Mouse (Mus musculus) liver, postnatal 0 days (tissue): ENCODE results near the gene Spag16. TPM values are rescaled to one million over a fixed set of nuclear protein-coding genes. Genes with fewer than 3 reads are reported as not detected.

Experiments
- ATAC-seq: fragments of 200-750 bp; cut with Nextera tagmentation; 2 replicates; pipeline ENCODE4 v1.8.0; 2017; ENCODE audit warnings: mild to moderate bottlenecking, moderate library complexity
- DNase-seq: peaks from one replicate; pipeline ENCODE4 v3.0.0-alpha.2; 2016
- H3K27ac ChIP-seq: fragments of 300-500 bp; sonication (generic); 2 replicates; pipeline ENCODE4 v1.5.1; 2014; ENCODE audit warnings: antibody characterized with exemption, moderate library complexity, mild to moderate bottlenecking, low read depth
- H3K27me3 ChIP-seq: fragments of 300-500 bp; sonication (generic); 2 replicates; pipeline ENCODE4 v1.6.1; 2014; ENCODE audit warnings: low read length, control low read depth, mixed read lengths; ENCODE audit not compliant: insufficient read depth
- H3K36me3 ChIP-seq: fragments of 300-500 bp; sonication (generic); replicated peaks from 2 replicates; pipeline ENCODE4 v1.6.1; 2014; ENCODE audit warnings: mild to moderate bottlenecking, control low read depth, low read length, moderate library complexity, mixed read lengths; ENCODE audit not compliant: insufficient read depth
- H3K4me1 ChIP-seq: fragments of 300-500 bp; sonication (generic); 2 replicates; pipeline ENCODE4 v1.6.1; 2014; ENCODE audit warnings: antibody characterized with exemption, mild to moderate bottlenecking, control low read depth; ENCODE audit not compliant: insufficient read depth
- H3K4me2 ChIP-seq: fragments of 300-500 bp; sonication (generic); 2 replicates; pipeline ENCODE4 v1.6.1; 2014; ENCODE audit warnings: low read depth, mild to moderate bottlenecking, low read length, moderate library complexity, mixed read lengths
- H3K4me3 ChIP-seq: fragments of 300-500 bp; sonication (generic); 2 replicates; pipeline ENCODE4 v1.5.1; 2014; ENCODE audit warnings: low read depth, low read length
- H3K9ac ChIP-seq: fragments of 300-500 bp; sonication (generic); replicated peaks from 2 replicates; pipeline ENCODE4 v1.6.1; 2014; ENCODE audit warnings: mild to moderate bottlenecking, moderate library complexity
- H3K9me3 ChIP-seq: fragments of 300-500 bp; sonication (generic); 2 replicates; pipeline ENCODE4 v1.6.1; 2016; ENCODE audit warnings: mild to moderate bottlenecking, control low read depth, low read length, mixed read lengths
- CTCF ChIP-seq: sonication (generic); IDR thresholded peaks from 2 replicates; pipeline ENCODE4 v1.5.1; 2016; ENCODE audit warnings: antibody characterized with exemption, low read depth
- EP300 ChIP-seq: IDR thresholded peaks from 2 replicates; pipeline ENCODE4 v1.6.1; 2016; ENCODE audit warnings: antibody characterized with exemption, low read depth, mild to moderate bottlenecking
- WGBS: fragments of 180-500 bp; shearing (Covaris S2); extraction: QIAGEN DNeasy Blood & Tissue Kit; methylation state at CpG from one replicate; pipeline ENCODE4 v1.1.7; 2014; ENCODE audit not compliant: insufficient replicate concordance; 5-methylcytosine and 5-hydroxymethylcytosine counted together
- polyA plus RNA-seq: library from polyadenylated mRNA; unstranded; fragments of >200 nt; fragmentation: Nextera tagmentation; extraction: Ambion mirVana; gene quantifications from 2 replicates; pipeline ENCODE4 v1.2.1, GENCODE M21; 2015

Spag16 gene
- polyA plus RNA-seq, 1 experiment from 2014 or later = not detected

GRCm38 (mm10) chr1:69867776-69868175 lies 41.0 kb downstream of the Spag16 start:
- no peak overlapping the region for H3K9ac ChIP-seq
- H3K4me3 ChIP-seq = no peak overlapping the region
- TF ChIP-seq EP300 (no peak), CTCF (no peak)
- no peak overlapping the region for H3K4me2 ChIP-seq
- DNase-seq (no peak), ATAC-seq (no peak)
- H3K27me3 ChIP-seq = no peaks in the 10 kb centered on the region
- H3K27ac ChIP-seq = no peak overlapping the region
- no peaks in the 10 kb centered on the region for H3K4me1 ChIP-seq
- WGBS = 77% methylated on average over 4 of the region's 4 CpGs
- H3K36me3 ChIP-seq = no peaks in the 10 kb centered on the region
- no peaks in the 10 kb centered on the region for H3K9me3 ChIP-seq

- no peak overlapping the region for H3K4me2 ChIP-seq
- no peak for DNase-seq
- no peak for ATAC-seq
- TF ChIP-seq CTCF (no peak), EP300 (no peak)
- H3K36me3 ChIP-seq = no peaks in the 10 kb centered on the region
- no peaks in the 10 kb centered on the region for H3K4me1 ChIP-seq
- H3K27me3 ChIP-seq = no peaks in the 10 kb centered on the region
- no peak overlapping the region for H3K27ac ChIP-seq
- WGBS = 58% methylated on average over 3 of the region's 3 CpGs
- H3K4me3 ChIP-seq = no peak overlapping the region
- no peak overlapping the region for H3K9ac ChIP-seq
- H3K9me3 ChIP-seq = no peaks in the 10 kb centered on the region
These were observed 129.8 kb downstream of the Spag16 start for GRCm38 (mm10) chr1:69956606-69957005.

GRCm38 (mm10) chr1:69996874-69997273 lies 170.1 kb downstream of the Spag16 start:
- DNase-seq (no peak), ATAC-seq (no peak)
- TF ChIP-seq EP300 (no peak), CTCF (no peak)

GRCm38 (mm10) chr1:70012991-70013390 lies 186.2 kb downstream of the Spag16 start:
- ATAC-seq = no peak
- Histone ChIP-seq H3K4me2 (no peak overlapping the region), H3K36me3 (no peaks in the 10 kb centered on the region), H3K27me3 (no peaks in the 10 kb centered on the region), H3K9me3 (no peaks in the 10 kb centered on the region), H3K4me3 (no peak overlapping the region), H3K4me1 (no peaks in the 10 kb centered on the region), H3K27ac (no peak overlapping the region), H3K9ac (no peak overlapping the region)
- 73% methylated on average over 3 of the region's 3 CpGs for WGBS
- no peak for DNase-seq
- no peak for TF ChIP-seq CTCF
- no peak for TF ChIP-seq EP300

More at GRCm38 (mm10) chr1:69996874-69997273, 170.1 kb downstream of the Spag16 start:
- Histone ChIP-seq H3K9ac (no peak overlapping the region), H3K4me1 (no peaks in the 10 kb centered on the region), H3K27ac (no peak overlapping the region), H3K4me2 (no peak overlapping the region), H3K36me3 (no peaks in the 10 kb centered on the region), H3K4me3 (no peak overlapping the region), H3K27me3 (no peaks in the 10 kb centered on the region), H3K9me3 (no peaks in the 10 kb centered on the region)

- Histone ChIP-seq H3K9ac (no peak overlapping the region), H3K36me3 (no peaks in the 10 kb centered on the region), H3K4me3 (no peak overlapping the region), H3K27me3 (no peaks in the 10 kb centered on the region), H3K27ac (no peak overlapping the region), H3K4me1 (no peaks in the 10 kb centered on the region), H3K4me2 (no peak overlapping the region), H3K9me3 (no peaks in the 10 kb centered on the region)
- DNase-seq (no peak), ATAC-seq (no peak)
- 67% methylated on average over 3 of the region's 3 CpGs for WGBS
- TF ChIP-seq EP300 (no peak), CTCF (no peak)
These were observed 210.6 kb downstream of the Spag16 start for GRCm38 (mm10) chr1:70037384-70037783.

- ATAC-seq = no peak
- H3K9me3 ChIP-seq = no peaks in the 10 kb centered on the region
- no peak overlapping the region for H3K4me3 ChIP-seq
- TF ChIP-seq EP300 (no peak), CTCF (no peak)
- no peak overlapping the region for H3K9ac ChIP-seq
- no peak overlapping the region for H3K27ac ChIP-seq
- 23% methylated on average over 1 of the region's 1 CpGs for WGBS
- DNase-seq = no peak
- no peaks in the 10 kb centered on the region for H3K36me3 ChIP-seq
- no peak overlapping the region for H3K4me2 ChIP-seq
- no peaks in the 10 kb centered on the region for H3K4me1 ChIP-seq
- no peaks in the 10 kb centered on the region for H3K27me3 ChIP-seq
These were observed 240.6 kb downstream of the Spag16 start for GRCm38 (mm10) chr1:70067404-70067803.

GRCm38 (mm10) chr1:70073440-70073839 lies 246.7 kb downstream of the Spag16 start:
- Histone ChIP-seq H3K4me1 (no peaks in the 10 kb centered on the region), H3K36me3 (no peaks in the 10 kb centered on the region), H3K4me3 (no peak overlapping the region), H3K27ac (no peak overlapping the region), H3K27me3 (no peaks in the 10 kb centered on the region), H3K9ac (no peak overlapping the region), H3K9me3 (no peaks in the 10 kb centered on the region), H3K4me2 (no peak overlapping the region)
- 58% methylated on average over 6 of the region's 6 CpGs for WGBS
- ATAC-seq = no peak
- TF ChIP-seq CTCF (no peak), EP300 (no peak)
- no peak for DNase-seq
